Mouse (Mus musculus): ENCODE results near the gene Slc6a11.

Gene Slc6a11

GRCm38 (mm10) chr6:114297260-114298002 is 166.4 kb downstream of the Slc6a11 start:
- in situ Hi-C loops (cut with MboI; ENCODE audit: low sequenced_read_pairs), result no loop called here

Data from CH12F3 (cell line).